Mouse (Mus musculus): Measurements from ENCODE around the gene Gm20388.

The Gm20388 gene

DNA sequence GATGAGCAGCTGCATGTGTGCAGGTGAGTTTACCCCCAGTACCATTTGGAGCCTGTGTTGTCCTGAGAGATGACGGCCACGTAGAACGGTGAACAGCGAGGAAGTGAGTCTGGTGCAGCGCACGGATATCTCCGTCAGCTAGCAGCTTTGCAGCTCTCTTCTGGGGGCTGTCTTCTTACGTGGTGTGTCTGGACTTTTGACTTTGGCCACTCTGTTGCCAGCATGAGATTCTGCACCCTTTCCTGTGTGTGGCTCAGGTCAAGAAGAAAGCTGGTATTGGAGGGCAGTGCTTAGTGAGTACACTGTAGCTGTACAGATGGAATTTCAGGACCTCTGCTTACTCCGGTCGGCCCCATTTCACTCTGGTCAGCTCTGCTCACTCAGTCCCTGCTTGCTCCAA lies 47.4 kb downstream of the Gm20388 start:
- no peak for DNase-seq (ENCODE audit: low spot score in 2 of 2)

DNA sequence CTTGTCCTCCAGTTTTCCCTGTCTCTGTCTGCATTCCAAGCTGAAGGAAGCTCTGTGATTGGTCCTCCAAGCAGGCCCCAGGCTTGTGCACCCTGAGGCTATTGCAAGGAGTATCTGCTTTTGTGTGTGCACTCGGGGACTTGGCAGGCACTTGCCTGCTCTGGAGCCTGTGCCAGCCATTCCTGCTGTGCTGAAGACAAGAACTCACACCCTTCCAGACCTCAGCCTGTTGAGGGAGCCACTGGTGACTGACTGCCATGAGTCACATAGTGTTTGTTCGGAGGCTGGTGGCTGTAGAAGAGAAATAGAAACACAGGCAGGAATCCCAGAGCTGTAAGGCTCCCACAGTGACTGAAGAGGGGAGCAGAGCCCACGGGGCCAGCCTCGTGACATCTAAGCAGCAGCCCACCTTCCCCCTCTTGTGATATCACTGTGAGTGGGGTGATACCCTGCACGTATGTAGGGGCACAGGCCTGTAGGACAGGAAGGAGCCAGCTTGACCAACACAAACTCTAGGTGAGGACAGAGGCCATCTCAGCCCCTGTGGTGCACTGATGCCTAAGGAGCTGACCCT lies 50.0 kb downstream of the Gm20388 start:
- no peak for DNase-seq (ENCODE audit: low spot score in 2 of 2)

DNA sequence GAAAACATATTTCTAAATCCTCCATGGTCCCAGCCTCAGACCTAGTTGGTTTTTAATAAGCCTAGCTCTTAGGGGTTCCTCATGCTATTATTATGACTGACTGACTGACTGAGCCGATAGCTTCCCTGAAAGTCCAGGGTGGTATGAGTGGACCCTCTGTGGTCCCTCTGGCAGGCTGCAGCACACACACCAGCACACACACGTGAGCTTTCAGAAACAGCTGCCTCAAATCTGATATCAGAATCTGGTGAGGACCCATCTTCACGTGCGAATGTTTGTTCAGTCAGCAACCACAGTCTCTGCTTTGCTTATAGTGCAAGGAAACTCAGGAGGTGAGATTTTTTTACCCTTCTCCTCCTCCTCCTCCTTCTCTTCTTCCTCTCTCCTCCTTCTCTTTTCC lies 54.2 kb downstream of the Gm20388 start:
- DNase-seq (ENCODE audit: low spot score in 2 of 2), result no peak

GRCm38 (mm10) chr8:119967435-119967834 lies 56.8 kb downstream of the Gm20388 start:
- no peak for DNase-seq (ENCODE audit: low spot score in 2 of 2)

GRCm38 (mm10) chr8:119970169-119970568 lies 59.5 kb downstream of the Gm20388 start:
- no peak for DNase-seq (ENCODE audit: low spot score in 2 of 2)

DNA sequence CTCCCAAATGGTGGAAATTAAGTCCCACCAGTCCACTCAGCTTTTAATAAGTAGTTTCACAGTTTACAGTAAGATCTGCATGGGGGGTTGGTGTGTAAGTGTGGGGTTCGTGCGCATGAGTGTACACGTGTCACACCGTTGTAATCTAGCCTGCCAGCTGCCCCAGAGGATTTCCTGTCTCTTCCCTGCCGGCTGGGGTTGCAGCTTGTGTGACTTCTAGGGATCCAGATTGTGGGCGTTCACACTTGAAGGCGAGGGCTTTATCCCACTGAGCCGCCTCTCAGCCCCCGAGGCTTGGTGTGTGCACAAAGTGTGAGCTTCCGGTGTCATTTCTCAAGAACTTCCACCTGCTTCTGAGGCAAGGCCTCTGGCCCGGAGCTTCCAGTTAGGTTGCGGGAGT lies 61.9 kb downstream of the Gm20388 start:
- no peak for DNase-seq (ENCODE audit: low spot score in 2 of 2)

GRCm38 (mm10) chr8:119978770-119979381 lies 68.2 kb downstream of the Gm20388 start:
- DNase-seq (ENCODE audit: low spot score in 2 of 2), result no peak

DNA sequence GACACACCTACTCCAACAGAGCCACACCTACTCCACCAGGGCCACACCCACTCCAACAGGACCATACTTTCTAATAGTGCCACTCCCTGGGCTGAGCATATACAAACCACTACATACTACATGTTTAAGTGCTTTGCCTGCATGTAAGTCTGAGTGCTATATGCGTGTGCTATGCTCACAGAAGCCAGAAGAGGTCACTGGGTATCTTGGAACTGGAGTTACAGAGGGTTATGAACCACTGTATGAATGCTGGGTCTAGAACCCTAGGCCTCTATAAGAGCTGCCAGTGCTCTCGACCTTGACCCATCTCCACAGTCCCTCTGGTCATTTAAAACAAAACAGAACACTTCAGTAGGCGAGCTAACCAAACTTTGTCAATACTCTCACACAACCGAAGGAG lies 70.6 kb downstream of the Gm20388 start:
- no peak for DNase-seq (ENCODE audit: low spot score in 2 of 2)

DNA sequence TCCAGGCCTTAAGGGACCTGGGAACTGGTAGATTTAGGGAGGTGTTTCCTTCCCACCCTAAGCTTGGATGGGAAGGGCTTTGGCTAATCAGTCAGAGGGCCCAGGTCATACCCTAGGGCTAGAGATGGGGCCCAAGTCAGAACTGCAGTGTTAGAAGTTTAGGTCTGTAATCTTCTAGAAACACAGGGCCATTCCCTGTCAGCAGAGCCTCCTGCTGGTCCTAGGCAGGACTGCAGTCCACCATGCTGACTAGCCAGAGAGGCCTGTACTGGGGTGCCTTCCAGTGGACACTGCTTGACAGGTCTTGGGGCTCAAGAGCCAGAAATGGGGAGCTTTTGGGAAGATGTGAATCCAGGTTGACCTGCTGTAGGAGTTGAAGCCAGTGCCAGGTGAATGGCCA lies 73.4 kb downstream of the Gm20388 start:
- peak in 1 of 2 experiments; percentile 72 for DNase-seq (ENCODE audit: low spot score in 2 of 2)

DNA sequence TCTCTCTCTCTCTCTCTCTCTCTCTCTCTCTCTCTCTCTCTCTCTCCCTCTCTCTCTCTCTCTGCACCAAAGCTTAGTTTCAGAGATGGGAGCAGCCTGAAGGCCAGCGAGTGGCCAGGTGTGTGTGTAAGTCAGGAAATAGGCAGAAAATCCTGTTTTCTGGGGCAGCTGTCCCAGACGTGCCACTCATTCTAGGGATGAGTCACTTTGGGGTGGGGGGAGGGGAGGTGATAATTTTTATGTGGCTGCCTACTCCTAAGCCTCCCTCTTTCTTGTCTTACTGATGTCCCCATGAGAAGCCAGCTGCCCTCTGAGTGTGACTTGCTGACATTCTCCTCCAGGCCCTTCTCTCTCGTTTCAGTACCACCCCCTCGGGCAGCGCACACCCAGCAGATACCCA lies 75.5 kb downstream of the Gm20388 start:
- no peak for DNase-seq (ENCODE audit: low spot score in 2 of 2)

DNA sequence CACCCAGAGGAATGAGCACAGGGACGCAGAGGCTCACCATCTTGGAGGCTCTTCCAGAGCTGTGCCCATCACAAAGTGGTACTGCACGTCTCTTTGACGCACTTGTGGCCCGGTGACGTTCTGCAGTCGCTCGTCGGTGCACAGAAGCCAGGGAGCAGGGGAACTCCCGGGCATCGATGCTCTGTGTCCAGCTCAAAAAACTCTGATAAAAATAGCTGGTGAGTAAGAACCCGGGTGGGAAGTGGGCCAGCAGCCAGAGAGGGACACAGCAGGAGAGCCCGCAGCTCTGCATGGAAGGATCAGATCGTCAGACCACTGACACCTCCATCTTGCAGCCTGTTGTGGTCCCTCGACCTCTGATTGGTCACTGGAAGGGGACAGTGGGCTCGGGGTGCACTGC lies 77.4 kb downstream of the Gm20388 start:
- DNase-seq (ENCODE audit: low spot score in 2 of 2), result no peak

GRCm38 (mm10) chr8:119992249-119992648 lies 81.6 kb downstream of the Gm20388 start, which contains the start of gene Crispld2:
Gene Crispld2, plus strand, starts transcription at chr8:119992438.
- DNase-seq (ENCODE audit: low spot score in 2 of 2), result peak; percentile 64 to 79

DNA sequence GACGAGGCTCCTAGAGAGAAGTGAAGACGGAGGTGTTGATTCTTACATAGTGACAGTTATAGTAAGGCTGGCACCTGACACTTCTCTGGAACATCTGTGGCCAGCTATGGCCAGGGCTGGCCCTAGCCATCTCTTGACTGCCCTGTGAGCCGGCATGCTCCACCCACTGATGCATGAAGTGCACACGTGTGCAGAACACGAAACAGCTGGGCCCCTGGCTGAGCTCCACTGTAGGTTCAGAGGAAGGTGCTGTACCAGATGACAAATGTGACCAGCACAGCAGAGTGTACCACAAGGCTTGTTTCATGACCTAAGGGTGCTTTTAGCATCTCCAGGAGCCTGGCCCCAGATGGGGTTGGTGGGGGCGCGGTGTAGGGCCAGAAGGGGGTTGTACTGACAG lies 83.5 kb downstream of the Gm20388 start:
- no peak for DNase-seq (ENCODE audit: low spot score in 2 of 2)

- DNase-seq (ENCODE audit: low spot score in 2 of 2), result no peak
Observed at GRCm38 (mm10) chr8:119994556-119994955, 83.9 kb downstream of the Gm20388 start.

DNA sequence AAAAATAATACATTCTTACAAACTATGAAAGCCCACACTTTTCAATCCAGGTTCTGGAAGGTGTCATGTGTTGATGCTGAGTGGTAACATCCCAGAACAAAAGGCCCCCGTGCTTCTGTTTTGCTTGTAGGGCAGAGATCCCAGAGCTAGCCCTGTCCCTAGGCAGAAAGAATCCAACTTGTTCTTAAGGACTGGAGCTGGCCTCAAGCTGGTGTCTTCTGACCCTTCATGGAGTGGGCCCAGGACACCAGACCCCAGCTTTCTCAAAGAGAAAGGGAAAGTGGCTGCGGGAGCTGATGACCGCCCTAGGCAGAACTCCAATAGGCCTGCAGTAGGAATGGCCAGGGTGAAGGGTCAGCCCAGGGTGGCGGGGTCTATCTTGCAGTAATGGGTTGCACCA lies 86.6 kb downstream of the Gm20388 start:
- DNase-seq (ENCODE audit: low spot score in 2 of 2), result no peak

DNA sequence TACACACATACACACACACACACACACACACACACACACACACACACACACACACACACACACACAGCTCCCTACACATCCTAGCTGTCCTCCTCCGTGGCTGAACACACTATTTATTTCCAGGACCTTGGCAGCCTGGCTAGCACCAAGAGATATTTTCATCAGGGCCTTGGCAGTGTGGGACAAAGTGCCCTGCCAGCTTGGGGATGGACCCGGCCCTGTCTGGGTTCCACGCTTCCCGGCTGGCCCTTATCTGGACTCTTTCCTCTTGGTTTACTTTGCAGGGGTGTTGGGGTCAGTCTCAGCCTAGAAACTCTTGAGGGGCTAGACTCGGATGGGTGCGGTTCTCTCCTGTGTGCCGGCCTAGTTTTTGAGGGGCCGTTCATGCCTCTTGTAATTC lies 89.8 kb downstream of the Gm20388 start:
- DNase-seq (ENCODE audit: low spot score in 2 of 2), result no peak

GRCm38 (mm10) chr8:120001712-120002111 lies 91.1 kb downstream of the Gm20388 start:
- DNase-seq (ENCODE audit: low spot score in 2 of 2), result no peak

GRCm38 (mm10) chr8:120002348-120002747 lies 91.7 kb downstream of the Gm20388 start:
- DNase-seq (ENCODE audit: low spot score in 2 of 2), result no peak

GRCm38 (mm10) chr8:120004154-120004702 lies 93.6 kb downstream of the Gm20388 start:
- DNase-seq (ENCODE audit: low spot score in 2 of 2), result no peak

DNA sequence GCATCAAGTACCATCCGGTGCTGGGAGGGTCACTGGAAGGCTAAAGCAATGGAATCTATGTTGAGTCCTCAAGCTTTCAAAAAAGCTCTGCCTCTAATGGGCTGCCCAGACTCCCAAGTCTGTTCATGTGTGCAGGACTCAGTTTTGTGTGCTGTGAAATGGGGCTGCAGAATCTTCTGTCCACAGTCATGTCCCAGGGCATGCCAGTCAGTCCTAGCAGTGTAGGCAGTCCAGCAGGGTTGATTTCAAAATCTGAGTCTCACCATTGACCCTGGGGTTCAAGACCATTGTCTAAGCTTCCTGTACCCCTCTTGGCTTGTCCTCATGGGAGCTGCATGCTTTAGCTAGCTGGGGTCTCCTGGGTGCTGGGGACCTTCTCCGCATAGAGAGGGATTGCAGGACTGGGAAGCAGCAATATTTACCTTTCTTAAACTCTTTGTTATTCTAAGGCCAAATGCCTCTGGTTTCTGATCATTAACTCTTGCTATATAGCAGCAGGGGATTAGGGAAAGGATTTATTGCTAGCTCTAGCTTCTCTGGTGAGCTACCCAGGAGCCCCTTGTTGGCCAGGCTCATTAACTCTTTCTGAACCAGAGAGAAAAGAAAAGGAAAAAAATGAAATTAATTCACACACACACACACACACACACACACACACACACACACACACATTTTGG lies 94.2 kb downstream of the Gm20388 start:
- no peak for DNase-seq (ENCODE audit: low spot score in 2 of 2)

- no peak for DNase-seq (ENCODE audit: low spot score in 2 of 2)
Observed at GRCm38 (mm10) chr8:120006645-120007160, 96.1 kb downstream of the Gm20388 start.

DNA sequence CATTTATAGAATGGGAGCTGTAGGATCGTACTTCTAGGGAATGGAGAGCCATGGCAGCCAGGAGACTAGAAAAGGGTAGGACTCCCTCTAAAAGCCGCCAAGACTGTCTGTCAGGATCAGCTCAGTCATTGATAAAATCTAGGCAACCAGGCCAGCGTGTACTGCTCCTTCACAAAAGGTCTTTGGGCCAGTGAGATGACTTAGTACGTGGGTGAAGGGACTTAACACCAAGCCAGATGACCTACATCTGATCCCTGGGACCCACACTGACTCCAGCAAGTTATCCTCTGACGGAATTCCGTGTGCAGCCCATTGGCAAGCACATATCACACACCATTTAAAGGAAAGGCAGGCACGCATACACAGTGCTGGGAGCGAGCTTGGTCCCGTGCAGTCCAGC lies 96.5 kb downstream of the Gm20388 start:
- DNase-seq (ENCODE audit: low spot score in 2 of 2), result no peak

DNA sequence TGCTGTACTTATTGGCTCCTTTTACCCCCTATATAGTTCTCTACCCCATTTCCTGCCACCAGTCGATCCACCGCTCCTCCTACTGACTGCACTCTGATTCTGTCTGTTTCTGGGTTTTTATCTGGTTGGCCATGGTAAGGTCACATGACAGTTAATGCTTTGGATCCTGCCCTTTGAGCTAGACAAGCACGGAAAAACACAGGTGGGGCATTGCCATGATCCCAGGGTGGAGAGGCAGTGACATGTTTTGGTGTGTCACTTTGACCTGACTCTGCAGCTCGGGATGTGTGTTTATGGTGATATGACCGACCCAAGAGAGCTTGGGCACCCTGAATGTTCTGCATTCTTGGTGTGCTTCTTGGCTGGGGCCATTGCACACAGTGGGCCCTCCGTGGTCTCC lies 98.6 kb downstream of the Gm20388 start:
- no peak for DNase-seq (ENCODE audit: low spot score in 2 of 2)
